Mouse (Mus musculus) myocyte (in vitro differentiated cells): ENCODE measurements around the gene Cd69. TPM values are rescaled to one million over a fixed set of nuclear protein-coding genes. Genes with fewer than 3 reads are reported as not detected.

ENCODE experiments used
- H3K27me3 ChIP-seq: one replicate; pipeline ENCODE4 v1.6.1; 2011; ENCODE audit not compliant: control insufficient read depth, insufficient read depth, insufficient read length
- H3K36me3 ChIP-seq: one replicate; pipeline ENCODE4 v1.6.1; 2011; ENCODE audit not compliant: control insufficient read depth, insufficient read depth
- H3K4me2 ChIP-seq: one replicate; pipeline ENCODE4 v1.6.1; 2011; ENCODE audit warnings: low read depth, control low read depth
- H3K4me3 ChIP-seq: one replicate; pipeline ENCODE4 v1.5.1; 2011; ENCODE audit warnings: mild to moderate bottlenecking, control low read depth, moderate library complexity
- H3K79me2 ChIP-seq: one replicate; pipeline ENCODE4 v1.6.1; 2011; ENCODE audit not compliant: control insufficient read depth, insufficient read depth
- H3ac ChIP-seq: one replicate; pipeline ENCODE4 v1.6.1; 2011; ENCODE audit not compliant: control insufficient read depth, insufficient read length
- CEBPB ChIP-seq: IDR thresholded peaks from 2 replicates; pipeline ENCODE4 v1.6.1; 2011; ENCODE audit warnings: mild to moderate bottlenecking, moderate library complexity; ENCODE audit not compliant: poor library complexity, insufficient read depth, severe bottlenecking
- E2F4 ChIP-seq: IDR thresholded peaks from one replicate; pipeline ENCODE4 v1.6.1; 2011; ENCODE audit warnings: mild to moderate bottlenecking, control low read depth, moderate library complexity; ENCODE audit not compliant: insufficient read depth
- MAX ChIP-seq: IDR thresholded peaks from one replicate; pipeline ENCODE4 v1.6.1; 2011; ENCODE audit warnings: low read depth, mild to moderate bottlenecking, control low read depth
- MYOD1 ChIP-seq, 3 experiments: IDR thresholded peaks; one replicate each; pipeline ENCODE4 v1.6.1; 2011; ENCODE audit warnings: control low read depth in 2 of 3, low read depth in 2 of 3, mild to moderate bottlenecking in 2 of 3, moderate library complexity in 1 of 3; ENCODE audit not compliant: insufficient read length in 2 of 3, control insufficient read depth in 1 of 3
- MYOG ChIP-seq, 3 experiments: IDR thresholded peaks; one replicate each; pipeline ENCODE4 v1.6.1; 2011; ENCODE audit warnings: control low read depth in 2 of 3, low read depth in 2 of 3, mild to moderate bottlenecking in 2 of 3; ENCODE audit not compliant: insufficient read length in 2 of 3, control insufficient read depth in 1 of 3, insufficient read depth in 1 of 3
- POLR2A ChIP-seq: IDR thresholded peaks from one replicate; pipeline ENCODE4 v1.6.1; 2011; ENCODE audit warnings: low read depth, mild to moderate bottlenecking, control low read depth, moderate library complexity; ENCODE audit not compliant: insufficient read length
- POLR2AphosphoS2 ChIP-seq: IDR thresholded peaks from one replicate; pipeline ENCODE4 v1.6.1; 2011; ENCODE audit warnings: low read depth, control low read depth; ENCODE audit not compliant: insufficient read length
- REST ChIP-seq: IDR thresholded peaks from one replicate; pipeline ENCODE4 v1.6.1; 2011; ENCODE audit warnings: mild to moderate bottlenecking, control low read depth, moderate library complexity; ENCODE audit not compliant: insufficient read depth, insufficient read length
- SRF ChIP-seq: IDR thresholded peaks from one replicate; pipeline ENCODE4 v1.6.1; 2011; ENCODE audit warnings: low read depth; ENCODE audit not compliant: control insufficient read depth, insufficient read length
- TCF12 ChIP-seq: IDR thresholded peaks from one replicate; pipeline ENCODE4 v1.6.1; 2011; ENCODE audit warnings: mild to moderate bottlenecking, control low read depth; ENCODE audit not compliant: poor library complexity, insufficient read depth, severe bottlenecking
- TCF3 ChIP-seq: IDR thresholded peaks from one replicate; pipeline ENCODE4 v1.6.1; 2011; ENCODE audit warnings: low read depth, control low read depth; ENCODE audit not compliant: insufficient read length
- USF1 ChIP-seq: IDR thresholded peaks from one replicate; pipeline ENCODE4 v1.6.1; 2011; ENCODE audit warnings: low read depth, mild to moderate bottlenecking, control low read depth, moderate library complexity
- polyA plus RNA-seq: library from polyadenylated mRNA; unstranded; fragments of >200 nt; fragmentation: generic; extraction: Trizol; gene quantifications from one replicate; pipeline ENCODE4 v1.2.1, GENCODE M21; 2012; ENCODE audit warnings: missing spikeins

The Cd69 gene
- 0.23 TPM for polyA plus RNA-seq

DNA sequence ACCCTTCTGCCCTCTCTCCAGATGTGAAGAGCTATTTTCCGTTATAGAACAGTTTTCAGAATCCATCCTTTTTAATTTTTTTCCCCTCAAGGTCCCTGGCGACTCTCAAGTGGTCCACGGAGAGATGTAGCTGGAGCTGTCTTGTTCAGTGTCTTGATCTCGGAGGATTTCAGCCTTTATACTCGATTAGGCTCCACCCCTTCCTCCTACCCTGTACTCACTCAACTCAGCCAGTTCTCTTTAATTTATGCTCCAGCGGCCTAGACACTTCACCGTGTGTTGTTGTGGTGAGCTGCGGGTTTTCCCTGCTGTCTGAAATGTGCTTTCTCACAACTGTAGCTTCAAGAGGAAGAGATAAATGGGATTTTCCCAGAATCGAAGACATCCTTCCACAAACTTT is at the start of gene Cd69:
Gene Cd69 (minus strand): TSS at position 217 of the 400 bp plus-strand sequence.
- H3K36me3 ChIP-seq: no peaks in the 10 kb centered on the region
- no peak within 1 kb of the TSS for H3K4me3 ChIP-seq
- H3K4me2 ChIP-seq: peak within 1 kb of the TSS; percentile 43
- no peak for TF ChIP-seq E2F4
- no peak for TF ChIP-seq MAX
- TF ChIP-seq SRF: no peak
- no peak for TF ChIP-seq POLR2A
- TF ChIP-seq TCF12: no peak
- no peak for TF ChIP-seq CEBPB
- no peak for TF ChIP-seq USF1
- no peak for TF ChIP-seq TCF3
- TF ChIP-seq MYOG (IDR thresholded peaks at IDR 0.05; ENCODE audit: control insufficient read depth in 1 of 3, insufficient read depth in 1 of 3, insufficient read length in 2 of 3, low read depth in 2 of 3): no peak
- TF ChIP-seq REST: no peak
- no peak for TF ChIP-seq MYOD1 (IDR thresholded peaks at IDR 0.05; ENCODE audit: control insufficient read depth in 1 of 3, insufficient read length in 2 of 3, low read depth in 2 of 3)
- TF ChIP-seq POLR2AphosphoS2: no peak
- H3K27me3 ChIP-seq: no peaks in the 10 kb centered on the region
- no peaks in the 10 kb centered on the region for H3K79me2 ChIP-seq
- H3ac ChIP-seq: no peak within 1 kb of the TSS

DNA sequence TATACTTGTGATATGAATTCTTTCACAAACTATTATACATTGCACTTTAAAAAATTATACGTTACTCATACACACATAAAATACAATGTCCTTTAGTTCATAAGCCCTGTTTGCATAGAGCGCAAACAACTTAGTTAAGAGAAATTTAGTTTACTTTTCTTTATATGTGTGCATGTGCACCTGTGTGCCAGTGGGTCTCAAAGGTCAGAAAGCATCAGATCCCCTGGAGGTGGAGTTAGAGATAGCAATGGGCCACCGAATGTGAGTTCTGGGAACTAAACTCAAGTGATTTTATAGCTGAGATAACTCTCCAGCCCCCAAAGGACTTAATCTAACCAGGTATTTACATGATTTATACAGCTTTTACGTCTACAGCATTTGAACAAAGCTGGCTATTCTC is 44.1 kb upstream of the Cd69 start:
- no peak overlapping the region for H3K4me3 ChIP-seq
- TF ChIP-seq POLR2AphosphoS2 (no peak), POLR2A (no peak), MYOD1 (IDR thresholded peaks at IDR 0.05; ENCODE audit: control insufficient read depth in 1 of 3, insufficient read length in 2 of 3, low read depth in 2 of 3) (no peak), USF1 (no peak), TCF3 (no peak)
- no peaks in the 10 kb centered on the region for H3K36me3 ChIP-seq
- H3K79me2 ChIP-seq: no peaks in the 10 kb centered on the region
- H3K4me2 ChIP-seq: no peak overlapping the region
- H3ac ChIP-seq: no peak overlapping the region
- no peaks in the 10 kb centered on the region for H3K27me3 ChIP-seq

DNA sequence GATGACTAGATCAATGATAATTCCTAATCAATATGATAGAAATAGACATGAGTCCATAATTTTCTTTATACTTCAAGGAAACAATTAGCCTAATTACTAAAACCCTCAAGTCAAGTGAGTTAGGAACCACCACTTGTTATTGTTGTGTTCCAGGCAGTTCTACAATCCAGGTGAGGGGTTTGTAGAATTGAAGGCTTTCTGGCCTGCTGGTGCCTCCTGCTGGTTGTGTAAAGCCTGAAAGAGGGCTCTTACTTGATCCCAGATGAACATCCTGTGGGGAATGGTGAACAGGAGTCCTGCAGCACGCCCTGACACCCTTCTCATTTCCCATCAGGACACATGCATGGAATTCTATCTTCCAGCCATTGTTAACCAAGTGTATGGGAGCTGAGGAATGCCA is 43.2 kb upstream of the Cd69 start:
- H3K36me3 ChIP-seq: no peaks in the 10 kb centered on the region
- no peak for TF ChIP-seq SRF
- TF ChIP-seq CEBPB: no peak
- no peak for TF ChIP-seq POLR2A
- TF ChIP-seq POLR2AphosphoS2: no peak
- TF ChIP-seq E2F4: no peak
- no peak for TF ChIP-seq REST
- no peak for TF ChIP-seq TCF12
- TF ChIP-seq MAX: no peak
- TF ChIP-seq TCF3: no peak
- TF ChIP-seq USF1: no peak
- no peak for TF ChIP-seq MYOD1 (IDR thresholded peaks at IDR 0.05; ENCODE audit: control insufficient read depth in 1 of 3, insufficient read length in 2 of 3, low read depth in 2 of 3)
- no peak for TF ChIP-seq MYOG (IDR thresholded peaks at IDR 0.05; ENCODE audit: control insufficient read depth in 1 of 3, insufficient read depth in 1 of 3, insufficient read length in 2 of 3, low read depth in 2 of 3)
- H3K79me2 ChIP-seq: no peaks in the 10 kb centered on the region
- no peak overlapping the region for H3ac ChIP-seq
- no peak overlapping the region for H3K4me3 ChIP-seq
- H3K27me3 ChIP-seq: no peaks in the 10 kb centered on the region
- no peak overlapping the region for H3K4me2 ChIP-seq

DNA sequence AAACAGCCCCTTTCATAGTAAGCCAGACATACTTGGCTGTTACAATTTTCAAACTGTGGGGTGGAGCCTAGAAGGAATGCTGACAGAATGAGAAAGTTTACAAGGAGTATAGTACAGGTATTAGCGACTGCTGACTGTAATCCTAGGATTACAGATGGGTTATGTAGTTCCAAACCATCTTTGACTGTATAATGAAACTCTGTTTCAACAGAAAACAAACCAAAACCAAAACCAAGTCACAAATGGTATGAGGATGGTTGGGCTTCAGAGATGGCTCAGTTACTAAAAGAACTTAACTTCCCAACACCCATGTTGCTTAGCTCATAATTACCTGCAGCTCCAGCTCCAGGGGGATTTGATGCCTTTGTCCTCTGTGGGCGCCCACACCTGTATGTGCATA is 41.2 kb upstream of the Cd69 start:
- H3K4me3 ChIP-seq: no peak overlapping the region
- H3K27me3 ChIP-seq: no peaks in the 10 kb centered on the region
- H3K36me3 ChIP-seq: no peaks in the 10 kb centered on the region
- H3K4me2 ChIP-seq: no peak overlapping the region
- TF ChIP-seq POLR2A: no peak
- no peak for TF ChIP-seq TCF3
- no peak for TF ChIP-seq MAX
- no peaks in the 10 kb centered on the region for H3K79me2 ChIP-seq
- no peak overlapping the region for H3ac ChIP-seq

DNA sequence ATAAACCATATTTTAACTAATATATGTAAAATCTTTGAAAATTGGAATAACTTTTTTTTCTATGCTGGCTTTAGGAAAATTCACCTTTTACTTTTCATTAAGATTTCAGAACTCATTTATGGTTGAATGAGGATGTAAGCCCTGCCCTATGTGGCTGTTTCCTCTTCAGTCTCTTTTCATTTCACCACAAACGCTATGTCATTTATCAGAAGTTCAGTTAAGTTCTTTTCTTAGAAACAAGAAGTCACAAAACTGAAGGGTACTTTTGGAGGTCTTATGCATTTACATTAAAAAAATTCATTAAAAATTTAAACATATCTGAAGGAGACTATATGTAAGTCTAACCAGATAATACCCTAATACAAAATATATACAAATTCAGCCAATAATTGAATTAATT is 40.5 kb upstream of the Cd69 start:
- H3K4me3 ChIP-seq: no peak overlapping the region
- H3ac ChIP-seq: no peak overlapping the region
- no peak for TF ChIP-seq TCF3
- TF ChIP-seq MAX: no peak
- TF ChIP-seq POLR2AphosphoS2: no peak
- no peak for TF ChIP-seq USF1
- no peak for TF ChIP-seq SRF
- no peak for TF ChIP-seq MYOD1 (IDR thresholded peaks at IDR 0.05; ENCODE audit: control insufficient read depth in 1 of 3, insufficient read length in 2 of 3, low read depth in 2 of 3)
- TF ChIP-seq REST: no peak
- no peak for TF ChIP-seq POLR2A
- TF ChIP-seq TCF12: no peak
- no peak for TF ChIP-seq MYOG (IDR thresholded peaks at IDR 0.05; ENCODE audit: control insufficient read depth in 1 of 3, insufficient read depth in 1 of 3, insufficient read length in 2 of 3, low read depth in 2 of 3)
- TF ChIP-seq E2F4: no peak
- TF ChIP-seq CEBPB: no peak
- no peaks in the 10 kb centered on the region for H3K36me3 ChIP-seq
- no peaks in the 10 kb centered on the region for H3K79me2 ChIP-seq
- no peaks in the 10 kb centered on the region for H3K27me3 ChIP-seq
- H3K4me2 ChIP-seq: no peak overlapping the region
